Mouse (Mus musculus) heart, embryonic 14.5 days (tissue): ENCODE measurements around the gene Trappc3. TPM values are rescaled to one million over a fixed set of nuclear protein-coding genes. Genes with fewer than 3 reads are reported as not detected.
A peak's percentile ranks its signal among the peaks of the same experiment; 100 is the strongest.

ENCODE experiments used
- ATAC-seq: fragments of 200-750 bp; cut with Nextera tagmentation; 2 replicates; pipeline ENCODE4 v1.8.0; 2017; ENCODE audit warnings: low read depth, moderate TSS enrichment; ENCODE audit not compliant: insufficient number of reproducible peaks, insufficient read depth, low FRiP score
- H3K27ac ChIP-seq, 2 experiments: fragments of 200-500 bp in 1 of 2; fragments of 300-500 bp in 1 of 2; sonication (generic) in 1 of 2; replicated peaks in 1 of 2; 2 replicates each; pipeline ENCODE4 v1.5.1; 2012 to 2014; ENCODE audit warnings: low read depth in 2 of 2, low read length in 2 of 2, control low read depth in 1 of 2, mild to moderate bottlenecking in 1 of 2, mixed read lengths in 1 of 2; ENCODE audit not compliant: control insufficient read depth in 1 of 2, insufficient read depth in 1 of 2
- H3K27me3 ChIP-seq: fragments of 300-500 bp; sonication (generic); 2 replicates; pipeline ENCODE4 v1.6.1; 2014; ENCODE audit warnings: mild to moderate bottlenecking, low read length, control low read depth; ENCODE audit not compliant: control insufficient read depth, insufficient read depth
- H3K36me3 ChIP-seq: fragments of 300-500 bp; sonication (generic); 2 replicates; pipeline ENCODE4 v1.6.1; 2014; ENCODE audit warnings: mild to moderate bottlenecking, control low read depth, low read length, mixed read lengths; ENCODE audit not compliant: control insufficient read depth, insufficient read depth
- H3K4me1 ChIP-seq, 2 experiments: fragments of 200-500 bp in 1 of 2; fragments of 300-500 bp in 1 of 2; sonication (generic) in 1 of 2; 2 replicates each; pipeline ENCODE4 v1.6.1; 2012 to 2014; ENCODE audit warnings: low read length in 2 of 2, control low read depth in 1 of 2, mixed read lengths in 1 of 2; ENCODE audit not compliant: control insufficient read depth in 2 of 2, insufficient read depth in 2 of 2
- H3K4me2 ChIP-seq: fragments of 300-500 bp; sonication (generic); 2 replicates; pipeline ENCODE4 v1.6.1; 2014; ENCODE audit warnings: mild to moderate bottlenecking, low read length
- H3K4me3 ChIP-seq, 2 experiments: fragments of 200-500 bp in 1 of 2; fragments of 300-500 bp in 1 of 2; sonication (generic) in 1 of 2; 2 replicates each; pipeline ENCODE4 v1.5.1; 2012 to 2014; ENCODE audit warnings: low read length in 2 of 2, mild to moderate bottlenecking in 2 of 2, control low read depth in 1 of 2, low read depth in 1 of 2, moderate library complexity in 1 of 2; ENCODE audit not compliant: control insufficient read depth in 1 of 2, insufficient read depth in 1 of 2
- H3K9ac ChIP-seq: fragments of 300-500 bp; sonication (generic); 2 replicates; pipeline ENCODE4 v1.6.1; 2014; ENCODE audit warnings: mild to moderate bottlenecking, low read length
- H3K9me3 ChIP-seq: fragments of 300-500 bp; sonication (generic); 2 replicates; pipeline ENCODE4 v1.6.1; 2016; ENCODE audit warnings: low read length, control low read depth; ENCODE audit not compliant: control insufficient read depth
- WGBS: fragments of 180-500 bp; shearing (Covaris S2); extraction: QIAGEN DNeasy Blood & Tissue Kit; methylation state at CpG from one replicate; pipeline ENCODE4 v1.1.7; 2014; 5-methylcytosine and 5-hydroxymethylcytosine counted together
- polyA plus RNA-seq: library from polyadenylated mRNA; unstranded; fragments of >200 nt; fragmentation: Nextera tagmentation; extraction: Ambion mirVana; gene quantifications from 2 replicates; pipeline ENCODE4 v1.2.1, GENCODE M21; 2014

Gene Trappc3
- polyA plus RNA-seq, 1 experiment from 2014 or later: 17.8 TPM

- ATAC-seq: no peak
These were observed 34.0 kb upstream of the Trappc3 start for GRCm38 (mm10) chr4:126228144-126228543.

GRCm38 (mm10) chr4:126229900-126230299, 32.2 kb upstream of the Trappc3 start:
- Histone ChIP-seq H3K4me1 (peaks cover 0 to 7% of the 10 kb centered on the region in 2 experiments; a peak in 1 of 4 replicates), H3K27ac (no peak overlapping the region), H3K27me3 (no peaks in the 10 kb centered on the region), H3K36me3 (peaks cover 53% of the 10 kb centered on the region), H3K4me3 (no peak overlapping the region), H3K9me3 (no peaks in the 10 kb centered on the region), H3K9ac (no peak overlapping the region), H3K4me2 (no peak overlapping the region)
- WGBS: 62% methylated on average over 7 of the region's 7 CpGs
- ATAC-seq: no peak

More at GRCm38 (mm10) chr4:126228144-126228543, 34.0 kb upstream of the Trappc3 start:
- no peak overlapping the region for H3K9ac ChIP-seq
- H3K4me1 ChIP-seq: peaks cover 0 to 7% of the 10 kb centered on the region in 2 experiments; a peak in 1 of 4 replicates
- no peak overlapping the region for H3K4me3 ChIP-seq
- H3K27me3 ChIP-seq: no peaks in the 10 kb centered on the region
- 35% methylated on average over 5 of the region's 5 CpGs for WGBS
- H3K36me3 ChIP-seq: peaks cover 35% of the 10 kb centered on the region
- H3K4me2 ChIP-seq: no peak overlapping the region
- H3K27ac ChIP-seq: 0 out of 4 replicates have a peak overlapping the region, but pooled peaks have one; percentile 9 to 64
- H3K9me3 ChIP-seq: no peaks in the 10 kb centered on the region

- Histone ChIP-seq H3K9me3 (no peaks in the 10 kb centered on the region), H3K4me2 (no peak overlapping the region), H3K27ac (no peak overlapping the region), H3K4me1 (peaks cover 18 to 24% of the 10 kb centered on the region in 2 experiments), H3K36me3 (peaks cover 91% of the 10 kb centered on the region), H3K9ac (no peak overlapping the region), H3K27me3 (no peaks in the 10 kb centered on the region), H3K4me3 (no peak overlapping the region)
- 90% methylated on average over 29 of the region's 29 CpGs for WGBS
- no peak for ATAC-seq
These were observed 28.3 kb upstream of the Trappc3 start for GRCm38 (mm10) chr4:126233676-126234308.

GRCm38 (mm10) chr4:126234496-126235175, 27.5 kb upstream of the Trappc3 start:
- H3K27ac ChIP-seq: no peak overlapping the region
- H3K36me3 ChIP-seq: peaks cover 100% of the 10 kb centered on the region
- no peak overlapping the region for H3K4me3 ChIP-seq
- H3K4me1 ChIP-seq: peaks cover 19 to 28% of the 10 kb centered on the region in 2 experiments
- H3K9ac ChIP-seq: no peak overlapping the region
- no peaks in the 10 kb centered on the region for H3K9me3 ChIP-seq
- 83% methylated on average over 18 of the region's 18 CpGs for WGBS
- H3K27me3 ChIP-seq: no peaks in the 10 kb centered on the region
- no peak for ATAC-seq
- no peak overlapping the region for H3K4me2 ChIP-seq

- 81% methylated on average over 10 of the region's 10 CpGs for WGBS
- Histone ChIP-seq H3K27ac (no peak overlapping the region), H3K4me2 (no peak overlapping the region), H3K4me1 (peaks cover 19 to 28% of the 10 kb centered on the region in 2 experiments), H3K9me3 (no peaks in the 10 kb centered on the region), H3K9ac (no peak overlapping the region), H3K27me3 (no peaks in the 10 kb centered on the region), H3K36me3 (peaks cover 100% of the 10 kb centered on the region), H3K4me3 (no peak overlapping the region)
- no peak for ATAC-seq
These were observed 26.9 kb upstream of the Trappc3 start for GRCm38 (mm10) chr4:126235191-126235590.

- H3K36me3 ChIP-seq: peaks cover 100% of the 10 kb centered on the region
- H3K9ac ChIP-seq: peak overlapping the region; percentile 62
- no peaks in the 10 kb centered on the region for H3K27me3 ChIP-seq
- H3K4me2 ChIP-seq: peak overlapping the region; percentile 48
- H3K9me3 ChIP-seq: no peaks in the 10 kb centered on the region
- H3K4me3 ChIP-seq: no peak overlapping the region
- no peak for ATAC-seq
- 45% methylated on average over 53 of the region's 63 CpGs for WGBS
- peaks cover 19 to 28% of the 10 kb centered on the region in 2 experiments for H3K4me1 ChIP-seq
- H3K27ac ChIP-seq: peak overlapping the region; percentile 94 to 95
These were observed 25.5 kb upstream of the Trappc3 start for GRCm38 (mm10) chr4:126236467-126237280.

- Histone ChIP-seq H3K27me3 (no peaks in the 10 kb centered on the region), H3K9ac (peak overlapping the region; percentile 62), H3K4me1 (peaks cover 26 to 40% of the 10 kb centered on the region in 2 experiments), H3K27ac (peak overlapping the region; percentile 94 to 95), H3K36me3 (peaks cover 100% of the 10 kb centered on the region), H3K4me2 (peak overlapping the region; percentile 48), H3K4me3 (no peak overlapping the region), H3K9me3 (no peaks in the 10 kb centered on the region)
- ATAC-seq: peak; percentile 76
- WGBS: 22% methylated on average over 5 of the region's 5 CpGs
These were observed 24.3 kb upstream of the Trappc3 start for GRCm38 (mm10) chr4:126237721-126238242.
